Mouse (Mus musculus) myocyte (in vitro differentiated cells): Measurements from ENCODE around the gene Aqp3.

Experiments
- CEBPB ChIP-seq: IDR thresholded peaks from 2 replicates; pipeline ENCODE4 v1.6.1; 2011; ENCODE audit warnings: mild to moderate bottlenecking, moderate library complexity; ENCODE audit not compliant: poor library complexity, insufficient read depth, severe bottlenecking
- E2F4 ChIP-seq: IDR thresholded peaks from one replicate; pipeline ENCODE4 v1.6.1; 2011; ENCODE audit warnings: mild to moderate bottlenecking, control low read depth, moderate library complexity; ENCODE audit not compliant: insufficient read depth
- MAX ChIP-seq: IDR thresholded peaks from one replicate; pipeline ENCODE4 v1.6.1; 2011; ENCODE audit warnings: low read depth, mild to moderate bottlenecking, control low read depth
- POLR2A ChIP-seq: IDR thresholded peaks from one replicate; pipeline ENCODE4 v1.6.1; 2011; ENCODE audit warnings: low read depth, mild to moderate bottlenecking, control low read depth, moderate library complexity; ENCODE audit not compliant: insufficient read length
- POLR2AphosphoS2 ChIP-seq: IDR thresholded peaks from one replicate; pipeline ENCODE4 v1.6.1; 2011; ENCODE audit warnings: low read depth, control low read depth; ENCODE audit not compliant: insufficient read length
- REST ChIP-seq: IDR thresholded peaks from one replicate; pipeline ENCODE4 v1.6.1; 2011; ENCODE audit warnings: mild to moderate bottlenecking, control low read depth, moderate library complexity; ENCODE audit not compliant: insufficient read depth, insufficient read length
- TCF12 ChIP-seq: IDR thresholded peaks from one replicate; pipeline ENCODE4 v1.6.1; 2011; ENCODE audit warnings: mild to moderate bottlenecking, control low read depth; ENCODE audit not compliant: poor library complexity, insufficient read depth, severe bottlenecking

GRCm38 (mm10) chr4:41089705-41090104 is 8.3 kb downstream of the Aqp3 start:
- TF ChIP-seq POLR2A: no peak
- TF ChIP-seq CEBPB: no peak
- no peak for TF ChIP-seq MAX
- TF ChIP-seq REST: no peak
- TF ChIP-seq TCF12: no peak
- TF ChIP-seq E2F4: no peak
- TF ChIP-seq POLR2AphosphoS2: no peak
